Mouse (Mus musculus) E14TG2a.4 (cell line): Measurements from ENCODE around the gene Trafd1.

Experiments
- CTCF ChIP-seq: conservative IDR thresholded peaks from 2 replicates; pipeline ENCODE4 v1.5.1; 2014; ENCODE audit warnings: low read length
- NANOG ChIP-seq: IDR thresholded peaks from 2 replicates; pipeline ENCODE4 v1.6.1; 2014; ENCODE audit warnings: borderline replicate concordance, low read length, mixed read lengths
- POU5F1 ChIP-seq: IDR thresholded peaks from 2 replicates; pipeline ENCODE4 v1.6.1; 2014; ENCODE audit warnings: low read length, borderline replicate concordance

DNA sequence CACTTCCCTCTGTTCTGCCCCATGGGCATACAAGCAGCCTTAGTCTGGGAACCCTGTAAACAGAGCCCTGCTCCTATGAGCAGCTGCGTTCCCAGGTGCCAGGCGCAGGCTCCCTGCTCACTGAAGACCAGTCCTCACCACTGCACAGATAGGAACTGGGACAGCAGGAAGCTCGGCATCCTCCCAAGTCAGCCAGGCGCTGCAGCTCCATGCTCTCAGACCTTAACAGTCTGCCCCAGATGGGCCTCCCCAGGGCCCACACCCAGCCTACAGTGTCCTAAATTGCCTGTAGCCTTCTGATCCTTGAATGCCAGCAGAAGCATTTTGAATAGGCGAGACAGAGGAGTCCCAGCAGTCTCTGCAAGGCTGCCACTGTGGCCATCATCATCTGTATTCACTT, 23.7 kb downstream of the Trafd1 start:
- no peak for TF ChIP-seq CTCF
- no peak for TF ChIP-seq POU5F1
- TF ChIP-seq NANOG: no peak
